Mouse (Mus musculus) neural tube, embryonic 12.5 days (tissue): ENCODE measurements around the gene Gucy1b1. TPM values are rescaled to one million over a fixed set of nuclear protein-coding genes. Genes with fewer than 3 reads are reported as not detected.

Source experiments
- ATAC-seq: fragments of 200-750 bp; cut with Nextera tagmentation; 2 replicates; pipeline ENCODE4 v1.8.0; 2017; ENCODE audit warnings: low read depth, mild to moderate bottlenecking, moderate TSS enrichment, moderate library complexity; ENCODE audit not compliant: low FRiP score
- H3K27ac ChIP-seq: fragments of 300-500 bp; sonication (generic); 2 replicates; pipeline ENCODE4 v1.5.1; 2016
- H3K27me3 ChIP-seq: fragments of 300-500 bp; sonication (generic); replicated peaks from 2 replicates; pipeline ENCODE4 v1.6.1; 2016; ENCODE audit warnings: mild to moderate bottlenecking
- H3K36me3 ChIP-seq: fragments of 300-500 bp; sonication (generic); 2 replicates; pipeline ENCODE4 v1.6.1; 2016; ENCODE audit warnings: mild to moderate bottlenecking
- H3K4me1 ChIP-seq: fragments of 300-500 bp; sonication (generic); 2 replicates; pipeline ENCODE4 v1.6.1; 2016
- H3K4me2 ChIP-seq: fragments of 300-500 bp; sonication (generic); replicated peaks from 2 replicates; pipeline ENCODE4 v1.6.1; 2016; ENCODE audit warnings: mild to moderate bottlenecking
- H3K4me3 ChIP-seq: fragments of 300-500 bp; sonication (generic); 2 replicates; pipeline ENCODE4 v1.5.1; 2016
- H3K9ac ChIP-seq: fragments of 300-500 bp; sonication (generic); 2 replicates; pipeline ENCODE4 v1.6.1; 2016; ENCODE audit warnings: mild to moderate bottlenecking
- H3K9me3 ChIP-seq: fragments of 300-500 bp; sonication (generic); 2 replicates; pipeline ENCODE4 v1.6.1; 2016; ENCODE audit warnings: mild to moderate bottlenecking
- WGBS: fragments of 180-500 bp; shearing (Covaris S2); methylation state at CpG from one replicate; pipeline ENCODE4 v1.1.7; 2016; 5-methylcytosine and 5-hydroxymethylcytosine counted together
- polyA plus RNA-seq: library from polyadenylated mRNA; unstranded; fragments of >200 nt; fragmentation: Nextera tagmentation; extraction: Ambion mirVana; gene quantifications from 2 replicates; pipeline ENCODE4 v1.2.1, GENCODE M21; 2016

Gene Gucy1b1
- polyA plus RNA-seq, 1 experiment from 2014 or later, result 12.4 TPM

DNA sequence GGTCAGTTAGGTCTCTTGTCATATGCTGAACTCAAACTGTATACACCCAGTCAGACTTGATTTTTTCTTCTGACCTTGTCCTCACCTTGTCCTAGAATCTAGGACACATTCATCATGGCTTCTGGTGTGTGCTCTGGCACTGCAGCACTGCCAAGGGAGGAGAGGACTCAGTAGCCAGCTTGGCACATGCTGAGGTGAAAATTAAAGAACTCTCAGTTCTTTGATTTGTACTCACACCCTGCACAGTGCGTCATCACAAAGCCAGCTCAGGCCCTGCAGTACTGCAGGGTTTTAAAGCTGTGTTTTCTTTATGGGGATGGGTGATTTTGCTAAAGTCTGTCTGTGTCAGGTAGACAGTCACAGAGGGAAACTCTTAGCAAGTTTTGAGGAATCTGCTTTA, 47.2 kb downstream of the Gucy1b1 start:
- H3K36me3 ChIP-seq, result no peaks in the 10 kb centered on the region
- no peak for ATAC-seq
- H3K4me1 ChIP-seq, result no peaks in the 10 kb centered on the region
- H3K9me3 ChIP-seq, result no peaks in the 10 kb centered on the region
- H3K4me2 ChIP-seq, result no peak overlapping the region
- no peaks in the 10 kb centered on the region for H3K27me3 ChIP-seq
- no peak overlapping the region for H3K9ac ChIP-seq
- H3K4me3 ChIP-seq, result no peak overlapping the region
- no peak overlapping the region for H3K27ac ChIP-seq
- 79% methylated on average over 1 of the region's 1 CpGs for WGBS

DNA sequence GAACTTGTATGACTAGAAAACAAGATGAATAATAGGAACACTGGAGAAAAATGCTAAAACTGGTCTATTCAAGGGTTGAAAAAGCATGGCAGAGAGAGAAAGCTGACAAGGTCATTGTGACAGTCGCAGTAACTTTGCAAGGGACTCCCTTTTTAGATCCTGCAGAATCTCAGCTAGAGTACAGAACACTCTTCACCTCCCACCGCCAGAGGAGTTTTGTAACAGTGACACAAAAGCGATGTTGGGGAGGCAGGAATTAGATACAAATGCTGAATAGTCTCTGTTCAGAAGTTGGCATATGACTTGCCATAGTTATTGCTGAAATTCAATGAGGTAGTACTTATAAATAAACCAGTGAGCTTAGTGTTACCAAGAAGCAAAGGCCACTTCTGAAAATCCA, 51.4 kb downstream of the Gucy1b1 start:
- Histone ChIP-seq H3K4me1 (no peaks in the 10 kb centered on the region), H3K4me3 (no peak overlapping the region), H3K27me3 (no peaks in the 10 kb centered on the region), H3K36me3 (no peaks in the 10 kb centered on the region), H3K9me3 (no peaks in the 10 kb centered on the region), H3K27ac (no peak overlapping the region), H3K4me2 (no peak overlapping the region), H3K9ac (no peak overlapping the region)
- no peak for ATAC-seq
- 84% methylated on average over 3 of the region's 3 CpGs for WGBS

DNA sequence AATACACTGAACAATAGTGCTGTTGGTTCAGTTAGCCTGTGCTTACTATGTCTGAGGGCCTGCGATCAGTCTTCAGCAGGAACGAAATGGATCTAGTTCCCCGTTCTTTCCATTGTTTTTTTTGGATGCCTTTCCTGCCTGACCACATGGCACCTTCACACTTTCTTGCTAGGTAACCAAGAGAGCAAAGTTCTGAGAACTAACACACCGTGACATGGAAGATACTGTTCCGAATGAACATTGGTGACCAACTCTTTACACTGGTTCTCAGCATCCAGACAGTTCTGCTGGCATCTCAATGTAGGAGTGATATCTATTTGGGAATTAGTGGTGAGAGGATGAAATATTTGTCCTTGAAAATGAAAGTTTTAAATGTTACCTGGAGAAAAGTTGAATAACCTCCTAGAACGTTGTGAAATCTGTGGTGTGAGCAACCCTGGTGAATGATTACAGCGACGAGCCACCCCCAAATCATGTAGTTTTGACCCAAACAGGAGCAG, 52.0 kb downstream of the Gucy1b1 start:
- H3K4me2 ChIP-seq, result no peak overlapping the region
- no peak overlapping the region for H3K4me3 ChIP-seq

GRCm38 (mm10) chr3:82014148-82014703, 60.3 kb downstream of the Gucy1b1 start:
- Histone ChIP-seq H3K4me1 (no peaks in the 10 kb centered on the region), H3K9me3 (no peaks in the 10 kb centered on the region), H3K4me3 (no peak overlapping the region), H3K4me2 (no peak overlapping the region), H3K36me3 (no peaks in the 10 kb centered on the region), H3K9ac (no peak overlapping the region), H3K27ac (no peak overlapping the region), H3K27me3 (no peaks in the 10 kb centered on the region)
- ATAC-seq, result no peak
- WGBS, result 55% methylated on average over 7 of the region's 7 CpGs

More for the DNA sequence above, 52.0 kb downstream of the Gucy1b1 start:
- WGBS, result 88% methylated on average over 8 of the region's 8 CpGs
- H3K27me3 ChIP-seq, result no peaks in the 10 kb centered on the region
- H3K9ac ChIP-seq, result no peak overlapping the region
- H3K4me1 ChIP-seq, result no peaks in the 10 kb centered on the region
- ATAC-seq, result no peak
- no peak overlapping the region for H3K27ac ChIP-seq
- no peaks in the 10 kb centered on the region for H3K9me3 ChIP-seq
- no peaks in the 10 kb centered on the region for H3K36me3 ChIP-seq

GRCm38 (mm10) chr3:82007002-82007401, 67.5 kb downstream of the Gucy1b1 start:
- ATAC-seq, result no peak
- Histone ChIP-seq H3K9me3 (no peaks in the 10 kb centered on the region), H3K27ac (no peak overlapping the region), H3K27me3 (no peaks in the 10 kb centered on the region), H3K9ac (no peak overlapping the region), H3K4me3 (no peak overlapping the region), H3K36me3 (no peaks in the 10 kb centered on the region), H3K4me2 (no peak overlapping the region), H3K4me1 (no peaks in the 10 kb centered on the region)
- 96% methylated on average over 1 of the region's 1 CpGs for WGBS

DNA sequence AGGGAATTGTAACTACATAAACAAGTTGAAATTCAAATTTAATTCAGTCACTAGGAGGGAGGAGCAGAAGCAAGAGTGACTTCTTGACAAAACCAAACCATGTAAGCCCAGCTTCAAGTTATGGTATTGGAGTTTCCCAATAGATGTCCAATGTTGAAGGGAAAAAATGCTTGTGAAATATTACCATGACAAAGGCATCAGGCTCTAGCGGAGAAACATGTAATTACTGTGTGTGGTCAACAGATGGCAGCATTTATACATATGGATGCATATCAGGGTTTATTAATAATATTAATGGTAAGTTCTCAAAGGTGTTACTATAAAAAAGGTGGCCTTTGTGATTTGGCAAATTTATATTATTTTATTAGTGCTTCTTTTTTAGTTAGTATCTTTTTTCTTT, 78.5 kb downstream of the Gucy1b1 start:
- no peak overlapping the region for H3K27ac ChIP-seq
- 0% methylated on average over 1 of the region's 1 CpGs for WGBS
- H3K36me3 ChIP-seq, result no peaks in the 10 kb centered on the region
- no peak overlapping the region for H3K4me2 ChIP-seq
- H3K9me3 ChIP-seq, result no peaks in the 10 kb centered on the region
- no peaks in the 10 kb centered on the region for H3K4me1 ChIP-seq
- H3K4me3 ChIP-seq, result no peak overlapping the region
- no peak overlapping the region for H3K9ac ChIP-seq
- ATAC-seq, result no peak; the same call in 1 of the 2 replicates
- H3K27me3 ChIP-seq, result no peaks in the 10 kb centered on the region

DNA sequence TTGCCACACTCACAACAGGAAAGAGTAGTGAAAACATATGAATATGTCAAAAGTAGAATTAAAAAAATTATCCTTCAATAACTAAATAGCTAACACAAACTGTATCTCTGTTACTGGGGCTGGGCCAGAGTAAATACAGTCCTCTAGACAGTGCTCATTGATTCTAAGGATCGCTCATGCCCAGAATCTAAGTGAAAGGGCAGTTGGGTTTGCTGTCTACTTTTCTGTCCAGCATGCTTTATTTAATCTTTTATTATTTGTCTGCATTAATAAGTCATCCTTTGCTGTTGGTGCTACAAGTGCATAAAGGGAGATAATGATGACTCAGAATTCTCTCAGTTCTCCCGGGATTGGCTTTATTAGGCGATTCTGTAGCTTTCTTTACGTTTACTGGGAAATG, 79.1 kb downstream of the Gucy1b1 start:
- no peak overlapping the region for H3K27ac ChIP-seq
- H3K27me3 ChIP-seq, result no peaks in the 10 kb centered on the region
- H3K9me3 ChIP-seq, result no peaks in the 10 kb centered on the region
- 49% methylated on average over 4 of the region's 4 CpGs for WGBS
- H3K4me1 ChIP-seq, result no peaks in the 10 kb centered on the region
- no peak overlapping the region for H3K4me3 ChIP-seq
- H3K36me3 ChIP-seq, result no peaks in the 10 kb centered on the region
- no peak overlapping the region for H3K9ac ChIP-seq
- H3K4me2 ChIP-seq, result no peak overlapping the region
- ATAC-seq, result no peak

GRCm38 (mm10) chr3:81990531-81990930, 84.0 kb downstream of the Gucy1b1 start:
- no peak overlapping the region for H3K27ac ChIP-seq
- no peaks in the 10 kb centered on the region for H3K36me3 ChIP-seq
- no peak for ATAC-seq
- no peaks in the 10 kb centered on the region for H3K4me1 ChIP-seq
- no peak overlapping the region for H3K9ac ChIP-seq
- H3K4me2 ChIP-seq, result no peak overlapping the region
- H3K9me3 ChIP-seq, result no peaks in the 10 kb centered on the region
- WGBS, result 58% methylated on average over 3 of the region's 3 CpGs
- no peak overlapping the region for H3K4me3 ChIP-seq
- no peaks in the 10 kb centered on the region for H3K27me3 ChIP-seq

GRCm38 (mm10) chr3:81989692-81990141, 84.8 kb downstream of the Gucy1b1 start:
- H3K4me2 ChIP-seq, result no peak overlapping the region
- no peak overlapping the region for H3K9ac ChIP-seq
- H3K27ac ChIP-seq, result no peak overlapping the region
- H3K36me3 ChIP-seq, result no peaks in the 10 kb centered on the region
- ATAC-seq, result no peak
- no peaks in the 10 kb centered on the region for H3K4me1 ChIP-seq
- no peaks in the 10 kb centered on the region for H3K9me3 ChIP-seq
- H3K27me3 ChIP-seq, result no peaks in the 10 kb centered on the region
- no peak overlapping the region for H3K4me3 ChIP-seq
- 58% methylated on average over 2 of the region's 2 CpGs for WGBS

- Histone ChIP-seq H3K9ac (no peak overlapping the region), H3K27me3 (no peaks in the 10 kb centered on the region), H3K9me3 (no peaks in the 10 kb centered on the region), H3K4me3 (no peak overlapping the region), H3K36me3 (no peaks in the 10 kb centered on the region), H3K4me2 (no peak overlapping the region), H3K27ac (no peak overlapping the region), H3K4me1 (no peaks in the 10 kb centered on the region)
- no peak for ATAC-seq
- WGBS, result 95% methylated on average over 3 of the region's 3 CpGs
Measured at GRCm38 (mm10) chr3:81987628-81988027, 86.9 kb downstream of the Gucy1b1 start.

DNA sequence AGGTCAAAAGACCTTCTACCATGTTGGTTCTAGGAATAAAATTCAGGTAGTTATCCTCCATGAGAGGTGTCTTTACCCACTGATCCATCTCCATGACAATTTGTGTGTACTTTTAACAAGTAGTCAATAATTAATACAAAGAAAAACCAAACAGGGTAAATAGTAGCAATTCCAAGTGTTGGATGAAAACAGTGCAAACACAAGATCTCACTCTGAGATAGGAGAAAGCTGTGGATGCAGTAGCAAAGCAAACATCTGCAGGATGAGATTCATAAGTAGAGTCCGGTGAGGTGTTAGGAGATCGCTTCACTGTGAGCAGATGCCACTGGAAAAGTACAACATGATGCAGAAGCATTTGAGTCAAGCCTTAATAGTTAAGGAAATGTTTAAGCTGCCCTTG, 88.4 kb downstream of the Gucy1b1 start:
- Histone ChIP-seq H3K4me2 (no peak overlapping the region), H3K9ac (no peak overlapping the region), H3K4me1 (no peaks in the 10 kb centered on the region), H3K36me3 (no peaks in the 10 kb centered on the region), H3K27me3 (no peaks in the 10 kb centered on the region), H3K27ac (no peak overlapping the region), H3K9me3 (no peaks in the 10 kb centered on the region), H3K4me3 (no peak overlapping the region)
- ATAC-seq, result no peak
- WGBS, result 97% methylated on average over 2 of the region's 2 CpGs

DNA sequence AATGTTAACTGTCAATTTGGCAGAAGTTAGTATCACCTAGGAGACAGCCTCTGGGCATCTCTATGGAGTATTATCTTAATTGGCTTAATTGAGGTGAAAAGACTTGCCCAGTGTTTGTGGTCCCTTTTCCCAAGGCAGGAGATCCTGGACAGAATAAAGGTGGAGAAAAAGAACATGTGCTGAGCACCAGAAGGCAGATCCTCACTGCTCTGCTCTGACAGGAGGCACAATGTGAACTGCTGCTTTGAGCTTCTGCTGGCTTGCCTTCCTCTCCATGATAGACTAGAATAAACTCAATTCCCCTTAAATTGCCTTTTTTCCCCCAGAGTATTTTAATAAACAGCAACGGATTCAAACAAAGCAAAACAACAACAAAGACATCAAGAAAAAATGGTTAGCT, 89.4 kb downstream of the Gucy1b1 start:
- no peaks in the 10 kb centered on the region for H3K27me3 ChIP-seq
- no peak overlapping the region for H3K4me3 ChIP-seq
- WGBS, result 70% methylated on average over 1 of the region's 1 CpGs
- no peak overlapping the region for H3K9ac ChIP-seq
- no peak overlapping the region for H3K27ac ChIP-seq
- H3K36me3 ChIP-seq, result no peaks in the 10 kb centered on the region
- no peak for ATAC-seq
- no peaks in the 10 kb centered on the region for H3K4me1 ChIP-seq
- no peaks in the 10 kb centered on the region for H3K9me3 ChIP-seq
- no peak overlapping the region for H3K4me2 ChIP-seq

GRCm38 (mm10) chr3:81983120-81983895, 91.2 kb downstream of the Gucy1b1 start:
- no peaks in the 10 kb centered on the region for H3K4me1 ChIP-seq
- H3K4me2 ChIP-seq, result no peak overlapping the region
- no peaks in the 10 kb centered on the region for H3K27me3 ChIP-seq
- H3K9ac ChIP-seq, result no peak overlapping the region
- no peaks in the 10 kb centered on the region for H3K36me3 ChIP-seq
- H3K9me3 ChIP-seq, result no peaks in the 10 kb centered on the region
- H3K27ac ChIP-seq, result no peak overlapping the region
- WGBS, result 83% methylated on average over 8 of the region's 8 CpGs
- no peak for ATAC-seq
- no peak overlapping the region for H3K4me3 ChIP-seq
